Mouse (Mus musculus): ENCODE data around the gene Gpc1. TPM values are rescaled to one million over a fixed set of nuclear protein-coding genes. Genes with fewer than 3 reads are reported as not detected.

Gpc1 gene
- total and polyA plus RNA-seq, 3 experiments = 0.05 to 0.55 TPM; not detected in 1

DNA sequence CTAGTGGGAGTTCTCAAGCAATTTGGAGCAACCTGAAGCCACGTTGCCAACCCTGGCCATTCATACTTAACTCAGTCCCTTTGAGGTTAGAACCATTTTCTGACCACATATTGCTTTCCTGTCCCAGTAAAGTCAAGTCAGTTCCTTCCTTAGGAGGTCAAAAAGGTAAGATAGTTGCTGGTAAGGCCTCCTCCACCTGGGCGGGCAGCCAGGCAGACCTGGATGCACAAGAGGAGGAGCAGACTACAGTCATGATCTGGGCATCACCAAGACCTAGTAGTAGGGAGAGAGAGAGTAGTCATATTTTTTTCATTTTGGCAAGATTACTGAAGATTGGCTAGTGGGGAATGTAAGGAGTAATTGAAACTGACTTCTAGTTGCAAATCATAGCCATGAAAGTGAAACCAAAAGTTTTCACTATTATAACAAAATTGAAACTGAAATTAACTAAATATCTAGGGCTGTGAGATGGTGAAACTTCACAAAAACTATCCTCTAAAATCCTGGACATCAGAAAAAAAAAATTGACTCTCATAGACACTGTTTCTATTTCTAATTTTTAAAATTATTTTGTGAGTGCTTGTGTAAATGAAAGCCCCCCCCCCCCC is 74.4 kb downstream of the Gpc1 start:
- Histone ChIP-seq H3K4me2 (ENCODE audit: insufficient read depth, low read depth, poor library complexity, severe bottlenecking) (peak overlapping the region; percentile 92; the same call in 1 of the 2 replicates), H3K27ac (ENCODE audit: insufficient read depth, low read depth) (0 out of 2 replicates have a peak overlapping the region, but pooled peaks have one; percentile 42), H3K4me3 (replicated peaks in 1 of 3; ENCODE audit: low read depth in 2 of 3, low read length in 2 of 3, poor library complexity in 1 of 3) (peak overlapping the region in 1 of 3 experiments; percentile 9), H3K79me2 (replicated peaks; ENCODE audit: control insufficient read depth, extremely low read depth, insufficient read depth, poor library complexity, severe bottlenecking) (no peaks in the 10 kb centered on the region), H3K9me3 (replicated peaks; ENCODE audit: low read length) (peaks cover 2% of the 10 kb centered on the region), H3K4me1 (ENCODE audit: control insufficient read depth in 1 of 2, insufficient read depth in 2 of 2) (peaks cover 10 to 26% of the 10 kb centered on the region in 2 experiments), H3K36me3 (replicated peaks in 1 of 2; ENCODE audit: control insufficient read depth in 1 of 2, insufficient read depth in 1 of 2, low read length in 1 of 2) (peaks cover 0 to 7% of the 10 kb centered on the region in 2 experiments), H3K9ac (ENCODE audit: insufficient read depth, low read depth) (no peak overlapping the region), H3K27me3 (replicated peaks) (peaks cover 21% of the 10 kb centered on the region)
- dilution Hi-C loops (cut with MboI; ENCODE audit: extremely low pct_ligation_motif_present, extremely low pct_unique_long_range_greater_than_20kb, low sequenced_read_pairs) (no loop called here), in situ Hi-C loops (cut with MboI; ENCODE audit: low pct_ligation_motif_present, low pct_unique_long_range_greater_than_20kb, low sequenced_read_pairs) (no loop called here)
- no peak for DNase-seq (ENCODE audit: extremely low read depth)
- TF ChIP-seq MEF2A (IDR thresholded peaks at IDR 0.05; ENCODE audit: borderline replicate concordance, low read depth, low read length) (no peak), ZNF384 (IDR thresholded peaks at IDR 0.05; ENCODE audit: low read depth, low read length) (peak; percentile 55), MAZ (IDR thresholded peaks at IDR 0.05; ENCODE audit: low read depth, low read length) (no peak), GABPA (IDR thresholded peaks at IDR 0.05; ENCODE audit: insufficient replicate concordance, low read depth, low read length) (no peak), MYC (IDR thresholded peaks at IDR 0.05; ENCODE audit: low read depth, low read length) (0 out of 2 replicates have a peak, but pooled peaks have one; percentile 37), MAX (IDR thresholded peaks at IDR 0.05; ENCODE audit: low read length) (no peak), TCF12 (IDR thresholded peaks at IDR 0.05; ENCODE audit: low read depth, low read length) (0 out of 2 replicates have a peak, but pooled peaks have one; percentile 4), CTCF (conservative IDR thresholded peaks at IDR 0.05 in 1 of 2, IDR thresholded peaks at IDR 0.05 in 1 of 2; ENCODE audit: low read depth in 2 of 2, low read length in 2 of 2) (no peak), EP300 (IDR thresholded peaks at IDR 0.05; ENCODE audit: low read length) (peak; percentile 62), ETS1 (conservative IDR thresholded peaks at IDR 0.05; ENCODE audit: low read depth, low read length) (peak; percentile 22; the same call in 1 of the 2 replicates), IRF4 (IDR thresholded peaks at IDR 0.05; ENCODE audit: low read depth, low read length) (peak; percentile 68)

DNA sequence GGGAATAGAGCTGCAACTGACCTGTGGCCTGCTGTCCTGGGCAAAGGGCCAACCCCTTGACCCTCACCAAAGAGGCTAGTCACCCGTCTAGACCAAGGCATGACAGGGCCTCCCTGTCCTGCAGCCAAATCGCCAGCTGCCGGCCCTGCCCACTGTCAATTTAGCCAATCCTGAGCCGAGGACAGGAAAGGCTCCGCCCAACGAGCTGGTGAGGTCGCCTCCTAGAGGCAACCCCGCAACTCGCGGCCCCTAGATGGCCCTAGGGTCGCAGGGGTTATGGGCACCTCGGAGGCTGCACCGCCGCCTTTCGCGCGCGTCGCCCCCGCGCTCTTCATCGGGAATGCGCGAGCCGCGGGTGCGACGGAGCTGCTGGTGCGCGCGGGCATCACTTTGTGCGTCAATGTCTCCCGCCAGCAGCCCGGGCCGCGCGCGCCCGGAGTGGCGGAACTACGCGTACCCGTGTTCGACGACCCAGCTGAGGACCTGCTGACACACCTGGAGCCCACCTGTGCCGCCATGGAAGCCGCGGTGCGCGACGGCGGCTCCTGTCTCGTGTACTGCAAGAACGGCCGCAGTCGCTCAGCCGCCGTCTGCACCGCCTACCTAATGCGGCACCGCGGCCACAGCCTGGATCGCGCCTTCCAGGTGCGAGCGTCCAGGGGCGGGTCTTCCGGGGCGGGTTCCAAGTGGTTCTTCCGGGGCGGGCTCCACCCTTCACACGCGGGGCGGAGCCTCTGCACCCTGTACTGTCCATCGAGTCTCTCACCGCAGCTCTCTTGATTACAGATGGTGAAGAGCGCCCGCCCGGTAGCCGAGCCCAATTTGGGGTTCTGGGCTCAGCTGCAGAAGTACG is 75.6 kb downstream of the Gpc1 start, which contains the start of gene Dusp28:
TSS of gene Dusp28 (plus strand) at position 203 of the 853 bp plus-strand sequence.
- Histone ChIP-seq H3K4me1 (ENCODE audit: control insufficient read depth in 1 of 2, insufficient read depth in 2 of 2) (peaks cover 16 to 35% of the 10 kb centered on the region in 2 experiments), H3K9me3 (replicated peaks; ENCODE audit: low read length) (peaks cover 2% of the 10 kb centered on the region), H3K27ac (ENCODE audit: insufficient read depth, low read depth) (peak within 1 kb of the TSS; percentile 71), H3K4me2 (ENCODE audit: insufficient read depth, low read depth, poor library complexity, severe bottlenecking) (peak within 1 kb of the TSS; percentile 92), H3K9ac (ENCODE audit: insufficient read depth, low read depth) (peak within 1 kb of the TSS; percentile 70), H3K27me3 (replicated peaks) (peaks cover 11% of the 10 kb centered on the region), H3K79me2 (replicated peaks; ENCODE audit: control insufficient read depth, extremely low read depth, insufficient read depth, poor library complexity, severe bottlenecking) (no peaks in the 10 kb centered on the region), H3K4me3 (replicated peaks in 1 of 3; ENCODE audit: low read depth in 2 of 3, low read length in 2 of 3, poor library complexity in 1 of 3) (peak within 1 kb of the TSS; percentile 57 to 91 (median 79)), H3K36me3 (replicated peaks in 1 of 2; ENCODE audit: control insufficient read depth in 1 of 2, insufficient read depth in 1 of 2, low read length in 1 of 2) (peaks cover 0 to 7% of the 10 kb centered on the region in 2 experiments)
- in situ Hi-C loops (cut with MboI; ENCODE audit: low pct_ligation_motif_present, low pct_unique_long_range_greater_than_20kb, low sequenced_read_pairs) = no loop called here
- peak; percentile 86 for DNase-seq (ENCODE audit: extremely low read depth)
- dilution Hi-C loops (cut with MboI; ENCODE audit: extremely low pct_ligation_motif_present, extremely low pct_unique_long_range_greater_than_20kb, low sequenced_read_pairs) = no loop called here
- TF ChIP-seq ZKSCAN1 (IDR thresholded peaks at IDR 0.05; ENCODE audit: borderline replicate concordance, low read depth, low read length) = no peak
- TF ChIP-seq EP300 (IDR thresholded peaks at IDR 0.05; ENCODE audit: low read length) = no peak
- TF ChIP-seq TCF12 (IDR thresholded peaks at IDR 0.05; ENCODE audit: low read depth, low read length) = peak; percentile 71; the same call in 1 of the 2 replicates
- TF ChIP-seq KAT2A (IDR thresholded peaks at IDR 0.05; ENCODE audit: insufficient replicate concordance, low read length) = peak; percentile 67; the same call in 1 of the 2 replicates
- peak; percentile 83 for TF ChIP-seq POLR2A (IDR thresholded peaks at IDR 0.05; ENCODE audit: low read depth, low read length)
- TF ChIP-seq HCFC1 (IDR thresholded peaks at IDR 0.05; ENCODE audit: low read depth, low read length) = peak; percentile 75
- TF ChIP-seq MAX (IDR thresholded peaks at IDR 0.05; ENCODE audit: low read length) = 0 out of 2 replicates have a peak, but pooled peaks have one; percentile 51
- no peak for TF ChIP-seq PAX5 (IDR thresholded peaks at IDR 0.05; ENCODE audit: low read length)
- no peak for TF ChIP-seq RCOR1 (conservative IDR thresholded peaks at IDR 0.05; ENCODE audit: low read depth, low read length)
- no peak for TF ChIP-seq BHLHE40 (IDR thresholded peaks at IDR 0.05; ENCODE audit: low read depth, low read length)
- TF ChIP-seq ZMIZ1 (IDR thresholded peaks at IDR 0.05; ENCODE audit: low read depth, low read length) = peak; percentile 83
- TF ChIP-seq TBP (conservative IDR thresholded peaks at IDR 0.05; ENCODE audit: low read depth, low read length) = 0 out of 2 replicates have a peak, but pooled peaks have one; percentile 28
- no peak for TF ChIP-seq JUND (conservative IDR thresholded peaks at IDR 0.05; ENCODE audit: low read depth, low read length)
- TF ChIP-seq ELF1 (IDR thresholded peaks at IDR 0.05; ENCODE audit: low read depth, low read length) = peak; percentile 79
- TF ChIP-seq CHD1 (IDR thresholded peaks at IDR 0.05; ENCODE audit: low read depth, low read length) = no peak
- no peak for TF ChIP-seq MAFK (IDR thresholded peaks at IDR 0.05; ENCODE audit: insufficient replicate concordance, low read length)
- TF ChIP-seq E2F4 (IDR thresholded peaks at IDR 0.05; ENCODE audit: insufficient replicate concordance, low read depth, low read length) = no peak
- TF ChIP-seq MEF2A (IDR thresholded peaks at IDR 0.05; ENCODE audit: borderline replicate concordance, low read depth, low read length) = 0 out of 2 replicates have a peak, but pooled peaks have one; percentile 12
- TF ChIP-seq NRF1 (IDR thresholded peaks at IDR 0.05; ENCODE audit: low read depth, low read length) = peak; percentile 41; the same call in 1 of the 2 replicates
- TF ChIP-seq NELFE (IDR thresholded peaks at IDR 0.05; ENCODE audit: low read depth, low read length) = peak; percentile 71
- TF ChIP-seq SIN3A (IDR thresholded peaks at IDR 0.05; ENCODE audit: low read length) = peak; percentile 84

Measured in CH12.LX (cell line).